Mouse (Mus musculus): ENCODE results near the gene Creld2.

The Creld2 gene

GRCm38 (mm10) chr15:88868024-88868742, 48.7 kb downstream of the Creld2 start:
- peak; percentile 34; the same call in 1 of the 2 replicates for TF ChIP-seq GATA4 (IDR thresholded peaks at IDR 0.05; ENCODE audit: insufficient replicate concordance, low read length)

- no peak for TF ChIP-seq GATA4 (IDR thresholded peaks at IDR 0.05; ENCODE audit: insufficient replicate concordance, low read length)
Measured at GRCm38 (mm10) chr15:88870418-88871185, 51.2 kb downstream of the Creld2 start.

- TF ChIP-seq GATA4 (IDR thresholded peaks at IDR 0.05; ENCODE audit: insufficient replicate concordance, low read length) = no peak
Measured at GRCm38 (mm10) chr15:88874061-88874460, 54.6 kb downstream of the Creld2 start.

GRCm38 (mm10) chr15:88874477-88874876, 55.0 kb downstream of the Creld2 start:
- no peak for TF ChIP-seq GATA4 (IDR thresholded peaks at IDR 0.05; ENCODE audit: insufficient replicate concordance, low read length)

GRCm38 (mm10) chr15:88875625-88876081, 56.2 kb downstream of the Creld2 start:
- peak; percentile 71; the same call in 1 of the 2 replicates for TF ChIP-seq GATA4 (IDR thresholded peaks at IDR 0.05; ENCODE audit: insufficient replicate concordance, low read length)
